Mouse (Mus musculus) bone marrow, adult 2 months (tissue): ENCODE measurements around the gene Hcst.

Experiments used
- CTCF ChIP-seq: fragments of 200-500 bp; IDR thresholded peaks from 2 replicates; pipeline ENCODE4 v1.5.1; 2011; ENCODE audit warnings: low read length, control low read depth; ENCODE audit not compliant: control insufficient read depth, insufficient read depth
- POLR2A ChIP-seq: fragments of 200-500 bp; IDR thresholded peaks from 2 replicates; pipeline ENCODE4 v1.6.1; 2011; ENCODE audit warnings: low read depth, mild to moderate bottlenecking, control low read depth, low read length, borderline replicate concordance; ENCODE audit not compliant: control insufficient read depth

DNA sequence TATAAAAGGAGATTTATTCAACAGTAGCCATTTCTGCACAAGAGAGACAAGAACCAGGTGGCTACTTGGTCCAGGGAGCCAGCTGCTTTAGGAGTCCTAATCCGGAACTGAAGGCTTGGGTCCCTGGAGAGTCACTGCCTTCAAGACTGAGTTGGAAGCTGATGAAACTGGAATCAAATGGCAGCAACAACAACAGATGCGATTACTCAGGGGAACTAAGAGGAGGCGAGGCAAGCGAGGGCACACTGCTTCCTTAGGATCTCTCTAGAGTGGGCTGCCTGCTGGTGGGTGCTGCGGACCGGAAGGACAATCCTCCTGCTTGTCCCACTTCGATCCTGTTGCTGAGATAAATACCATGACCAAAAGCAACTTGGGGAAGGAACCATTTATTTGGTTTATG, 20.0 kb downstream of the Hcst start:
- no peak for TF ChIP-seq POLR2A
- TF ChIP-seq CTCF = no peak
